Mouse (Mus musculus) lung, embryonic 16.5 days (tissue): ENCODE measurements around the gene Exoc6b. TPM values are rescaled to one million over a fixed set of nuclear protein-coding genes. Genes with fewer than 3 reads are reported as not detected.

Experiments used
- ATAC-seq: fragments of 200-750 bp; cut with Nextera tagmentation; 2 replicates; pipeline ENCODE4 v1.8.0; 2017; ENCODE audit warnings: low read depth, mild to moderate bottlenecking, moderate library complexity
- H3K27ac ChIP-seq: fragments of 300-500 bp; sonication (generic); 2 replicates; pipeline ENCODE4 v1.5.1; 2014; ENCODE audit warnings: mild to moderate bottlenecking, control low read depth, low read length
- H3K27me3 ChIP-seq: fragments of 300-500 bp; sonication (generic); 2 replicates; pipeline ENCODE4 v1.6.1; 2014; ENCODE audit warnings: low read depth, low read length, mixed read lengths; ENCODE audit not compliant: control insufficient read depth, insufficient read depth
- H3K36me3 ChIP-seq: fragments of 300-500 bp; sonication (generic); 2 replicates; pipeline ENCODE4 v1.6.1; 2014; ENCODE audit warnings: low read length; ENCODE audit not compliant: control insufficient read depth, insufficient read depth
- H3K4me1 ChIP-seq: fragments of 300-500 bp; sonication (generic); replicated peaks from 2 replicates; pipeline ENCODE4 v1.6.1; 2014; ENCODE audit warnings: low read length, mixed read lengths; ENCODE audit not compliant: control insufficient read depth, insufficient read depth
- H3K4me2 ChIP-seq: fragments of 300-500 bp; sonication (generic); 2 replicates; pipeline ENCODE4 v1.6.1; 2014; ENCODE audit warnings: low read depth, low read length, control low read depth
- H3K4me3 ChIP-seq: fragments of 300-500 bp; sonication (generic); 2 replicates; pipeline ENCODE4 v1.5.1; 2014; ENCODE audit warnings: mild to moderate bottlenecking, low read length, control low read depth
- H3K9ac ChIP-seq: fragments of 300-500 bp; sonication (generic); 2 replicates; pipeline ENCODE4 v1.6.1; 2014; ENCODE audit warnings: low read length, control low read depth
- H3K9me3 ChIP-seq: fragments of 300-500 bp; sonication (generic); 2 replicates; pipeline ENCODE4 v1.6.1; 2016; ENCODE audit warnings: low read length; ENCODE audit not compliant: control insufficient read depth
- WGBS: fragments of 180-500 bp; shearing (Covaris S2); extraction: QIAGEN DNeasy Blood & Tissue Kit; methylation state at CpG from one replicate; pipeline ENCODE4 v1.1.7; 2014; 5-methylcytosine and 5-hydroxymethylcytosine counted together
- polyA plus RNA-seq: library from polyadenylated mRNA; unstranded; fragments of >200 nt; fragmentation: Nextera tagmentation; extraction: Ambion mirVana; gene quantifications from 2 replicates; pipeline ENCODE4 v1.2.1, GENCODE M21; 2015

Gene Exoc6b
- polyA plus RNA-seq, 1 experiment from 2014 or later = 34.0 TPM

- no peaks in the 10 kb centered on the region for H3K4me1 ChIP-seq
Measured at GRCm38 (mm10) chr6:85074996-85075395, 5.7 kb upstream of the Exoc6b start.

GRCm38 (mm10) chr6:85068322-85069022 lies 841 bp downstream of the Exoc6b start:
- Histone ChIP-seq H3K4me1 (peaks cover 8% of the 10 kb centered on the region), H3K4me3 (peak overlapping the region; percentile 88), H3K27ac (peak overlapping the region; percentile 85), H3K9ac (peak overlapping the region; percentile 90), H3K4me2 (peak overlapping the region; percentile 82), H3K27me3 (no peaks in the 10 kb centered on the region), H3K9me3 (no peaks in the 10 kb centered on the region), H3K36me3 (no peaks in the 10 kb centered on the region)
- 2% methylated on average over 17 of the region's 17 CpGs for WGBS
- ATAC-seq = peak; percentile 24

More at GRCm38 (mm10) chr6:85074996-85075395, 5.7 kb upstream of the Exoc6b start:
- Histone ChIP-seq H3K4me2 (no peak overlapping the region), H3K9me3 (no peaks in the 10 kb centered on the region), H3K9ac (no peak overlapping the region), H3K27me3 (no peaks in the 10 kb centered on the region), H3K27ac (no peak overlapping the region), H3K36me3 (no peaks in the 10 kb centered on the region), H3K4me3 (no peak overlapping the region)
- no peak for ATAC-seq
- 23% methylated on average over 2 of the region's 2 CpGs for WGBS

DNA sequence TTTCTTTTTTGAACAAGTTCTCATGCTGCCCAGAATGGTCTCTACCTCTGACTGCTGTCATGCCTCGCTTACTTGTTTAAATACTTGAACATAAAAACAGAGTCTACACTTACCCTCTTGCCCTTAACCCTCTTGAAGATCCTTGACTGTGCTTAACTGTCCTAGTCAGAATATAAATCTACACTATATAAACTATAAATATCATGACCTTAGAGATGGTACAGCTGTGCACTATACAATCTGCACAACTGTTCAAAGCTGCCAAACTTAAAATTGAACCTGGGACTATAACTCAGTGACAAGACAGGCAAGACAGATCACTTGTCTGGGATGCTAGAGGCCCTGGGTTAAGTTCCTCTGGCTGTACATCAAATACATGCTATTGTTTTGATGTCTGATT lies 11.7 kb downstream of the Exoc6b start:
- H3K9me3 ChIP-seq = no peaks in the 10 kb centered on the region
- ATAC-seq = peak; percentile 66
- no peak overlapping the region for H3K4me2 ChIP-seq
- H3K27me3 ChIP-seq = no peaks in the 10 kb centered on the region
- H3K27ac ChIP-seq = no peak overlapping the region
- 22% methylated on average over 1 of the region's 1 CpGs for WGBS
- H3K36me3 ChIP-seq = 0 out of 2 replicates have a peak, but pooled peaks cover 2% of the 10 kb centered on the region
- no peak overlapping the region for H3K4me3 ChIP-seq
- H3K9ac ChIP-seq = no peak overlapping the region
- 0 out of 2 replicates have a peak, but pooled peaks cover 3% of the 10 kb centered on the region for H3K4me1 ChIP-seq

DNA sequence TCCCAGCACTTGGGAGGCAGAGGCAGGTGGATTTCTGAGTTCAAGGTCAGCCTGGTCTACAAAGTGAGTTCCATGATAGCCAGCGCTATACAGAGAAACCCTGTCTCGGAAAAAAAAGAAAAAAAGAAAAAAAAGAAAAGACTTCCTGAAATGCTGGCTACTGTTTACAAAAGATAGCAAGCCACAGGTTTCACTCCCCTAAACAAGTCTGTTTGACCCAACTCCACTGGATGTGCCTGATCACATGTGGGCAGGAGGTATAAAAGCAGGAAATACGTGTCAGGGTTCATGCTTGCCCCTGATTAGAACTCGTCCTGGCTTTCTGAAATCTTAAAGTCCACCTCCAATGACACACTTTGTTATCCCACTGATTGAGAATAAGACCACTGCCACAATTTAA lies 18.2 kb downstream of the Exoc6b start:
- ATAC-seq = no peak
- Histone ChIP-seq H3K27ac (no peak overlapping the region), H3K4me2 (no peak overlapping the region), H3K27me3 (no peaks in the 10 kb centered on the region), H3K4me1 (no peaks in the 10 kb centered on the region), H3K4me3 (no peak overlapping the region), H3K9ac (no peak overlapping the region), H3K36me3 (no peaks in the 10 kb centered on the region), H3K9me3 (no peaks in the 10 kb centered on the region)
- WGBS = 75% methylated on average over 4 of the region's 4 CpGs

- no peaks in the 10 kb centered on the region for H3K4me1 ChIP-seq
- H3K9ac ChIP-seq = no peak overlapping the region
- H3K27me3 ChIP-seq = no peaks in the 10 kb centered on the region
- no peaks in the 10 kb centered on the region for H3K9me3 ChIP-seq
- no peak overlapping the region for H3K27ac ChIP-seq
- no peaks in the 10 kb centered on the region for H3K36me3 ChIP-seq
- H3K4me3 ChIP-seq = no peak overlapping the region
- 88% methylated on average over 3 of the region's 3 CpGs for WGBS
- no peak overlapping the region for H3K4me2 ChIP-seq
- ATAC-seq = no peak
Measured at GRCm38 (mm10) chr6:85046531-85046930, 22.8 kb downstream of the Exoc6b start.

- no peak for ATAC-seq
Measured at GRCm38 (mm10) chr6:85044621-85045152, 24.6 kb downstream of the Exoc6b start.

GRCm38 (mm10) chr6:85037677-85038076 lies 31.6 kb downstream of the Exoc6b start:
- WGBS = 4% methylated on average over 6 of the region's 6 CpGs
- Histone ChIP-seq H3K27me3 (no peaks in the 10 kb centered on the region), H3K4me2 (no peak overlapping the region), H3K4me1 (no peaks in the 10 kb centered on the region), H3K9ac (no peak overlapping the region), H3K36me3 (no peaks in the 10 kb centered on the region), H3K4me3 (no peak overlapping the region), H3K9me3 (no peaks in the 10 kb centered on the region), H3K27ac (no peak overlapping the region)
- ATAC-seq = peak; percentile 43; the same call in 1 of the 2 replicates

More at GRCm38 (mm10) chr6:85044621-85045152, 24.6 kb downstream of the Exoc6b start:
- Histone ChIP-seq H3K4me3 (no peak overlapping the region), H3K27ac (no peak overlapping the region), H3K36me3 (no peaks in the 10 kb centered on the region), H3K4me1 (no peaks in the 10 kb centered on the region), H3K27me3 (no peaks in the 10 kb centered on the region), H3K9me3 (no peaks in the 10 kb centered on the region), H3K4me2 (no peak overlapping the region), H3K9ac (no peak overlapping the region)
- 70% methylated on average over 4 of the region's 4 CpGs for WGBS

DNA sequence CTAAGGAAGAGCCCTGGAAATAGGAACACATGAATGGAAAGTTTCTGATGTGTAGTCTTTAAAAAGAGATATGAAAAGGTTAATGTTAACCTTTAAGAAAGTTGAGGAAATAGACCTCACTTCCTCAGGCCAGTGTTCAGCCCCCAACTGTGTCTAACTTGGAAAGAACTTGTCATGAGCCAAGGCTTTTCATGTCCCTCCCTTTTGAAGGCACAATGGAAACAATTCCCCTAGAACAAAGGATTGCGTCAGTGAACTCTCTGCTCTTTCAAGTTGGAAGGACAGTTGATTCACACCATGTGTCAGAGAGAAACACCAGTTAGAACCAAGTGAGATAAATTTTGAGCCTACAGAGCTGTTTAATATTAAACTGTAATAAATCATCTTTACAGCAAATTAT lies 39.6 kb downstream of the Exoc6b start:
- ATAC-seq = no peak

GRCm38 (mm10) chr6:85024403-85024802 lies 44.9 kb downstream of the Exoc6b start:
- H3K4me1 ChIP-seq = no peaks in the 10 kb centered on the region
- no peak overlapping the region for H3K9ac ChIP-seq
- no peak overlapping the region for H3K27ac ChIP-seq
- no peaks in the 10 kb centered on the region for H3K27me3 ChIP-seq
- H3K9me3 ChIP-seq = no peaks in the 10 kb centered on the region
- ATAC-seq = no peak
- no peak overlapping the region for H3K4me3 ChIP-seq
- no peak overlapping the region for H3K4me2 ChIP-seq
- no peaks in the 10 kb centered on the region for H3K36me3 ChIP-seq

More for the DNA sequence above, 39.6 kb downstream of the Exoc6b start:
- no peaks in the 10 kb centered on the region for H3K27me3 ChIP-seq
- no peak overlapping the region for H3K4me3 ChIP-seq
- H3K9ac ChIP-seq = no peak overlapping the region
- H3K36me3 ChIP-seq = no peaks in the 10 kb centered on the region
- whole genome bisulfite sequencing = 61% methylated on average over 1 of the region's 1 CpGs
- no peak overlapping the region for H3K4me2 ChIP-seq
- H3K4me1 ChIP-seq = no peaks in the 10 kb centered on the region
- H3K27ac ChIP-seq = no peak overlapping the region
- no peaks in the 10 kb centered on the region for H3K9me3 ChIP-seq
